21 mouse cellular contexts compared by ENCODE assay signal in the genomic region with DNA sequence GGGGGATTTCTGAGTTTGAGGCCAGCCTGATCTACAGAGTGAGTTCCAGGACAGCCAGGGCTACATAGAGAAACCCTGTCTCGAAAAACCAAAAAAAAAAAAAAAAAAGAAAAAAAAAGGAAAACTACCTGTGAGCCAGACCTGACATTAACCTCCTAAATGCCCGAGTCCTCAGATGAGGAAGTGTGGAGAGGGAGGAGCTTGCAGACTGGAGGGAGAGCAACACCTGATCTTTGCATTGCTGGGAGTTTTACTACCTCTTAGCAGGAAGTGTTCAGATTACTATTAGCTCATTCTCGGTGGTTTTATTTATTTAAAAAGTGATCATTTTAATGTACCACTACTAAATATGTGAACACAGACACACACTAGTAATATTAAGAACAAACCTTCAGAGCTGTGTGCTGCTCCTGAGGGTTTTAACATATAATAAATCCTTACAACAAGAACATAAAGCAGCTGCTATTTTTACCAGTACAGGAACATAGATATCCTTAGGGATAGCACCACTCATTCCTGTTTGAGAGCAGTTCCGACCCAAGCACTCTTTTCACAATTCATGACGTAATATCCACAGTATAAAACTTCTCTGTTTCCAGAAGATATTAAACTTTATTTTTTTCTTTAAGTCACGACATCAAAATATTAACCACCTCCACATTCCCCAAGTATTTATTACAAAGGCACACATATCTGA.
"Had no signal": no experiment of that assay in that cellular context is flagged by ENCODE, and none has a peak within 500 bp of the region (broad histone marks: within the 10 kb centered on the region; RNA-seq: fewer than 3 reads in every experiment).

No protein-coding gene starts in this region.

- H3K4me1 ChIP-seq: heart, embryonic 12.5 days; hindbrain, embryonic 10.5 days; intestine, embryonic 15.5 days; liver, embryonic 12.5 days had no signal

- H3K36me3 ChIP-seq: heart, embryonic 12.5 days; hindbrain, embryonic 10.5 days; hindbrain, embryonic 12.5 days; intestine, embryonic 15.5 days; limb, embryonic 15.5 days; liver, embryonic 12.5 days had no signal

- H3K27ac ChIP-seq: heart, adult 2 months; hindbrain, embryonic 10.5 days; hindbrain, embryonic 12.5 days; hindbrain, embryonic 14.5 days; intestine, embryonic 15.5 days; limb, embryonic 15.5 days; liver, embryonic 12.5 days; liver, embryonic 14.5 days had no signal

- H3K4me2 ChIP-seq: heart, embryonic 12.5 days; hindbrain, embryonic 12.5 days; intestine, embryonic 15.5 days; liver, embryonic 12.5 days had no signal

- H3K9ac ChIP-seq: heart, embryonic 12.5 days; hindbrain, embryonic 12.5 days; hindbrain, embryonic 14.5 days; intestine, embryonic 15.5 days; limb, embryonic 15.5 days; liver, embryonic 12.5 days; liver, embryonic 14.5 days had no signal

- H3K4me3 ChIP-seq: heart, adult 2 months; heart, embryonic 12.5 days; hindbrain, embryonic 10.5 days; hindbrain, embryonic 12.5 days; intestine, embryonic 15.5 days; liver, embryonic 12.5 days had no signal

- ATAC-seq: inflammation-experienced regulatory T-cells, adult 6 months; intestine, embryonic 15.5 days; intestine, postnatal 0 days; liver, embryonic 12.5 days had no signal

- H3K9me3 ChIP-seq: heart, embryonic 12.5 days; hindbrain, embryonic 10.5 days; hindbrain, embryonic 12.5 days; intestine, embryonic 15.5 days; limb, embryonic 15.5 days; liver, embryonic 12.5 days had no signal

- DNase-seq: gastrocnemius, postnatal 14 days; gastrocnemius, postnatal 36 days; heart, adult 11 months; heart, adult 2 months; heart, postnatal 10 days; heart, postnatal 4 days; kidney, adult 18-20 months; kidney, adult 8-10 months; kidney, postnatal 10 days; kidney, postnatal 25 days; left cerebral cortex, postnatal 4 days had no signal

- H3K27me3 ChIP-seq: heart, embryonic 12.5 days; hindbrain, embryonic 12.5 days; intestine, embryonic 15.5 days; limb, embryonic 15.5 days; liver, embryonic 12.5 days had no signal
